Mouse (Mus musculus) kidney, embryonic 15.5 days (tissue): Measurements from ENCODE around the gene Chrnd. TPM values are rescaled to one million over a fixed set of nuclear protein-coding genes. Genes with fewer than 3 reads are reported as not detected.

Experiments
- ATAC-seq: fragments of 200-750 bp; cut with Nextera tagmentation; replicated peaks from 2 replicates; pipeline ENCODE4 v1.8.0; 2017; ENCODE audit warnings: moderate TSS enrichment; ENCODE audit not compliant: low FRiP score
- H3K27ac ChIP-seq: fragments of 300-500 bp; sonication (generic); 2 replicates; pipeline ENCODE4 v1.5.1; 2015; ENCODE audit warnings: mild to moderate bottlenecking, inconsistent platforms
- H3K27me3 ChIP-seq: fragments of 300-500 bp; sonication (generic); 2 replicates; pipeline ENCODE4 v1.6.1; 2015; ENCODE audit warnings: inconsistent platforms
- H3K36me3 ChIP-seq: fragments of 300-500 bp; sonication (generic); 2 replicates; pipeline ENCODE4 v1.6.1; 2015; ENCODE audit warnings: inconsistent platforms
- H3K4me1 ChIP-seq: fragments of 300-500 bp; sonication (generic); 2 replicates; pipeline ENCODE4 v1.6.1; 2015; ENCODE audit warnings: inconsistent platforms
- H3K4me2 ChIP-seq: fragments of 300-500 bp; sonication (generic); 2 replicates; pipeline ENCODE4 v1.6.1; 2015; ENCODE audit warnings: moderate library complexity, mild to moderate bottlenecking, inconsistent platforms
- H3K4me3 ChIP-seq: fragments of 300-500 bp; sonication (generic); replicated peaks from 2 replicates; pipeline ENCODE4 v1.5.1; 2015; ENCODE audit warnings: mild to moderate bottlenecking, inconsistent platforms
- H3K9ac ChIP-seq: fragments of 300-500 bp; sonication (generic); 2 replicates; pipeline ENCODE4 v1.6.1; 2015; ENCODE audit warnings: mild to moderate bottlenecking, inconsistent platforms
- H3K9me3 ChIP-seq: fragments of 300-500 bp; sonication (generic); replicated peaks from 2 replicates; pipeline ENCODE4 v1.6.1; 2016; ENCODE audit warnings: inconsistent platforms
- WGBS: fragments of 180-500 bp; shearing (Covaris S2); methylation state at CpG from one replicate; pipeline ENCODE4 v1.1.7; 2015; ENCODE audit warnings: mixed read lengths; 5-methylcytosine and 5-hydroxymethylcytosine counted together
- polyA plus RNA-seq: library from polyadenylated mRNA; unstranded; fragments of >200 nt; fragmentation: Nextera tagmentation; extraction: Ambion mirVana; gene quantifications from 2 replicates; pipeline ENCODE4 v1.2.1, GENCODE M21; 2015

Chrnd gene
- polyA plus RNA-seq, 1 experiment from 2014 or later, result 1.1 TPM

DNA sequence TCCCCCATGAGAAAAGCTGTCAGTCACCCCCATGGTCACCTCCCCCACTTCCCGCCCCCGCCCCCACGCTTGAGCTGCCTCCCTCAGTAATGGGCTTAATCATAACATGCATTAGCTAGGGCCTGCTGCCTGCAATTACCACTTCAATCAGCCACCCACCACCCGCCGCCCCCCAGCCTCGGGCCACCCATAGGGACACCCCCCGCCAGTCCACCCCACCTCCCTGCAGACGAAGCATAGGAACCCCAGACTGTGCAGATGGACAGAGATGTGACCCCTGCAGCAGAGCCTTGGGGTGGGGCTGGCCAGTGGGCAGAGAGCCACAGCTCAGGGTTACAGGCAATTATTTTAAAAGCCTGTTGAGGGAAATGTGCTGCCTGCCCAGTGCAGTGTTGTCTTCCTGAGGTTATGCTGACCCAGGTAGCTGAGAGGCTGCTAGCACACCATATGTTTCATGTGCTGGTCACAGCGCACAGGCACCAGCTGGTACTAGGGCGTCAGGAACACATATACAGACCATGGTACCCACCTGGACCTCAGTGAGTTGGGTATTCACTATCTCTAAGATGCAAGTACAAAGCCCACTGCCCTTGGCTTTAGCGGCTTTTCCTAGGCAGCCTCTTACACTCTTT, 26.1 kb upstream of the Chrnd start:
- 0 out of 2 replicates have a peak, but pooled peaks have one; percentile 36 for ATAC-seq
- no peak overlapping the region for H3K4me3 ChIP-seq
- no peak overlapping the region for H3K27ac ChIP-seq
- no peak overlapping the region for H3K9ac ChIP-seq
- no peaks in the 10 kb centered on the region for H3K36me3 ChIP-seq
- no peaks in the 10 kb centered on the region for H3K9me3 ChIP-seq
- no peak overlapping the region for H3K4me2 ChIP-seq
- H3K27me3 ChIP-seq, result peaks cover 90% of the 10 kb centered on the region
- peaks cover 6% of the 10 kb centered on the region for H3K4me1 ChIP-seq
- 22% methylated on average over 11 of the region's 11 CpGs for WGBS

DNA sequence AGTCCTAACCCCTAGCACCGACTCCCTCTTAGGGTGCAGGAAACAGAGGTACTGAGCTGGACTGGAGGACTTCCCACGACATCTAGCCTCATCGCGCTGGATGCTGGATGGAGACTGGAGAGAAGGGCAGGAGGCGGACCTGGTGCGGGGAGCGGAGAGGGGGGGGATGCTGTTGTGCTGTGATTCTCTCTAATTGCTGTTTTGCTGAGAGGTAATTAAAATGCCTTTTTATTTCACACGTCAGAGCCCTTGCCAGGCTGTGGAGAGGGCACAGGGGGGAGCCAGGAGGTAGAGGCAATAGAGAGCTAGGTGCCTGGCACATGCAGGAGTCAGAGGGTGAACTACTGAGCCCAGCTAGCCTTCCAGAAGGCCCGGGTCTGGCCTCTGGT, 25.6 kb upstream of the Chrnd start:
- WGBS, result 37% methylated on average over 9 of the region's 9 CpGs
- no peak overlapping the region for H3K4me2 ChIP-seq
- no peak overlapping the region for H3K9ac ChIP-seq
- ATAC-seq, result no peak
- H3K27me3 ChIP-seq, result peaks cover 93% of the 10 kb centered on the region
- H3K4me1 ChIP-seq, result peaks cover 8% of the 10 kb centered on the region
- no peak overlapping the region for H3K4me3 ChIP-seq
- H3K9me3 ChIP-seq, result no peaks in the 10 kb centered on the region
- no peaks in the 10 kb centered on the region for H3K36me3 ChIP-seq
- H3K27ac ChIP-seq, result no peak overlapping the region

DNA sequence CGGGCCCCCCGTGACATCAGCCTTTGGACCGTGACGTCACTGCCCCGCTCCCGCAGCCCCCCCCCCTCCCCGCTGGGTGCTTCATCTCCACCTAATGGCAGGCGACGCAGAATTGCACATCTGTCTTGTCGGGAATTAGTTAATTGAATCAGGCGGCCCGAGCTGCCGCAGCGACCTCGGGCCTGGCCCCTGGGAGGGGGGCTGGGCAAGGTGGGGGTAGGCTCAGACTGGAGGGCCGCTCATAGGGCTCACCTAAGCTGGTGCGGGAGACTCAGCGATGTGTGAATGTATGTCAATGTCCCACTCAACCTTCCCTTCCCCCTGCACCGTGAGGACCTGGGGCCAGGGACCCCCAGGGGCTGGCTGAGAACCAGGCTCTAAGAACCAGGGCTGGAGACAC, 19.9 kb upstream of the Chrnd start:
- ATAC-seq, result no peak
- H3K9me3 ChIP-seq, result no peaks in the 10 kb centered on the region
- peaks cover 29% of the 10 kb centered on the region for H3K4me1 ChIP-seq
- no peak overlapping the region for H3K4me3 ChIP-seq
- H3K27ac ChIP-seq, result no peak overlapping the region
- WGBS, result 9% methylated on average over 18 of the region's 19 CpGs
- no peaks in the 10 kb centered on the region for H3K36me3 ChIP-seq
- peaks cover 85% of the 10 kb centered on the region for H3K27me3 ChIP-seq
- H3K9ac ChIP-seq, result no peak overlapping the region
- peak overlapping the region; percentile 33 for H3K4me2 ChIP-seq

DNA sequence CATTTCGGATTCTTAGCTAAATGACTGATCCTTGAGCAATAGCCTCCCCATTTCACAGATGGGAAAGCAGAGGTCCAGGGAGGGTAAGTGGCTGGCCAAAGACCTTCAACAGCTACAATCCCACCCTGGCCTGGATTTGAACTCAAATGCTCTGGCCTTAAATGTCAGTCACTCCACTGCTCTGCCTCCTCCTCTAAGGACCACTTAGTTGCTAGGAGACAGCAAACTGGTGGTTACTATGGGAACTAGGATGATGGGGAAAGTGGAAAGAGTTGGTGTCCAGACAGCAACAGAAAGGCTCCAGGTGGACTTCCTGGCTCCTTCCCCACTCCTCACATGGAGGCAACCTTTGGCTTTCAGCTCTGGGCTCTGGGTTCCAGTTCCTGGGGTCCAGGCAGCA, 19.1 kb upstream of the Chrnd start:
- no peaks in the 10 kb centered on the region for H3K9me3 ChIP-seq
- peaks cover 38% of the 10 kb centered on the region for H3K4me1 ChIP-seq
- no peak overlapping the region for H3K9ac ChIP-seq
- no peak overlapping the region for H3K27ac ChIP-seq
- H3K27me3 ChIP-seq, result peaks cover 77% of the 10 kb centered on the region
- no peak overlapping the region for H3K4me3 ChIP-seq
- ATAC-seq, result no peak
- H3K4me2 ChIP-seq, result no peak overlapping the region
- H3K36me3 ChIP-seq, result no peaks in the 10 kb centered on the region
- 96% methylated on average over 1 of the region's 1 CpGs for WGBS

DNA sequence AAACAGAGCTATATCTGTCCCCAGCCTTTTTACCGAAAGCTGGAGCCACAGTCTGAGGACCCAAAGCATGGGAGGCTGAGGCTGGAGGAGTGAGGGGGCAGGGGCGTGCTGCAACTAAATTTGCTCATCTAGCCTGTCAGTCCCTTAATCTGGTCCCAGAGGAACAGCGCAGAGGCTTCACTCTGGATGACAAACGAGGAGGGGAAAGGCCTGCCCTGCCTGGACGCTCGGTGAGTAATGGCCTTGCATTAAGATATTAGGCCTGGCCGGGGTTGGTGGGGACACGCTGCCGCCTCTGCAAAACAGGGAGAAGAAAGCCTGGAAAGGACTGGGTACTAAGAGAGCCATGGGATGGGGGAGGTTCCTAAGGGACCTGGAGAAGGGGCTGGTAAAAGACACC, 18.1 kb upstream of the Chrnd start:
- Histone ChIP-seq H3K27ac (no peak overlapping the region), H3K27me3 (peaks cover 70% of the 10 kb centered on the region), H3K9me3 (no peaks in the 10 kb centered on the region), H3K4me3 (no peak overlapping the region), H3K36me3 (no peaks in the 10 kb centered on the region), H3K9ac (no peak overlapping the region), H3K4me2 (no peak overlapping the region), H3K4me1 (peaks cover 39% of the 10 kb centered on the region)
- no peak for ATAC-seq
- 40% methylated on average over 9 of the region's 9 CpGs for WGBS

DNA sequence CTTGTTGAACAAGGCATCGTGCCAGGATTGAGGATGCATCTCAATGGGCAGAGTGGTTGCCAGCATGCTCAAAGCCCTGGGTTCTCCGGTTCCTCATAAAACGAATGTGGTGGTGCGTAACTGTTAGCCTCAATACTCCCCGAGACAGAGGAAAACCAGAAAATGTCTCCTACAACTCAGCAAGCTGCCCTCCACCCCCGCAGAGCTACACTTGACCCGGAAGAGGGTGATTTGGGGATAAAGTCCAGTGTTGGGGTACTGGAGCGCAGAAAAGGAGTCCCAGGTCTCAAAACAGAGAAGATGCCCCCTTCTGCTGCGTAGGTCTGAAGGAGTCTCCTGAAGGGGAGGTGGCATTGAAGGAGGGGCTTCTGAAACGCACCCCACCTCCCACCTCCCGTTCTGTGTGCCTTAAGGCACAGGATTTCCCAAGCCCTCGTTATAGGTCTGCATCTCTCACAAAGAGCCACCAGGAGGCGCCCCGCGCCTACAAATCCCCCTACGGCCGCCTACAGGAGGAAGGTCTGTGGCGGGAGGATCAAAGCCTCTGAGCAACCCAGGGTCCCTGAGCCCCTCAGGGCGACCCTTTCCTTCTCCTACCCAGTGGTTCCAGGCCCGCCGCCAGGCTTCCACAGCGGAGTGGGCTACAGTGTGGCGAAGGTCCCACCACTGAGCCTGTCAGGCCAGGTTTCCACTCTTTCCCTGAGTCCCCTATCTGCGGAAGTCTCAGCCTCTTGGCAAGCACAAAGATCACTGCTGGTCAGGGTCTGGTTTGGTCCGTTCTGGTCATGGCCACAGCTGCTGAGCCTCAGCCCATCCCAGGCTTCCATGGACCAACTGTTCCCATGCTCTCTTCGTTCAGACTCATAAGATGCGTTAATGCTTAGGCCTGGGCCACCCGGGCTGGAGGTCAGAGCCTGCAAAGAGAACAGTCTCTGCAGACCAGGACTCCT, 16.1 kb upstream of the Chrnd start:
- Histone ChIP-seq H3K4me1 (peaks cover 39% of the 10 kb centered on the region), H3K36me3 (no peaks in the 10 kb centered on the region), H3K4me2 (peak overlapping the region; percentile 45), H3K27me3 (peaks cover 53% of the 10 kb centered on the region), H3K9ac (no peak overlapping the region), H3K9me3 (no peaks in the 10 kb centered on the region), H3K4me3 (no peak overlapping the region), H3K27ac (no peak overlapping the region)
- WGBS, result 21% methylated on average over 28 of the region's 28 CpGs
- ATAC-seq, result peak; percentile 23; the same call in 1 of the 2 replicates

DNA sequence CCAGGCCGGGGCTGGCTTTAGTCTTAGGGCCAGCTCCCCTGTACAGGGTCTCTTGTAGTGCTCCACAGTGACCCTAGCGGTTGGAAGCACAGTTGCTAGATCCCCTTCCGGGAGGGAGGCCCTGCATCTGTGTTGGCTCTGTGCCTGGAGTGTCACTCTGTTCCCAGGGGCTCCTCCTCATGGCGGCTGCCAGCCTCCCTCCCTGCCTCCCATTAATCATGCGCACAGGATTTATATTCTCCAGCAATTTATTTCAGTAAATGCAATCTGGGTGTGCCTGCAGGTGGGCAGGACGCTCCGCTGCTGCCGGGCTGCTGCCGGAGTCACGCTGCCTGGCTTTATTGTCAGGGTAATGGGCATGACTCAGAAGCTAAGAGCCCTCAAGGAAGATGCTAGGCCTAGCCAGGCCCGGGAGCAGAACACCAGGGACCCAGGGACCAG, 14.5 kb upstream of the Chrnd start:
- no peak overlapping the region for H3K27ac ChIP-seq
- H3K27me3 ChIP-seq, result peaks cover 44% of the 10 kb centered on the region
- H3K9me3 ChIP-seq, result no peaks in the 10 kb centered on the region
- peaks cover 28% of the 10 kb centered on the region for H3K4me1 ChIP-seq
- H3K36me3 ChIP-seq, result no peaks in the 10 kb centered on the region
- peak overlapping the region; percentile 33 for H3K4me2 ChIP-seq
- ATAC-seq, result peak; percentile 83
- WGBS, result 3% methylated on average over 11 of the region's 11 CpGs
- H3K9ac ChIP-seq, result no peak overlapping the region
- H3K4me3 ChIP-seq, result no peak overlapping the region

DNA sequence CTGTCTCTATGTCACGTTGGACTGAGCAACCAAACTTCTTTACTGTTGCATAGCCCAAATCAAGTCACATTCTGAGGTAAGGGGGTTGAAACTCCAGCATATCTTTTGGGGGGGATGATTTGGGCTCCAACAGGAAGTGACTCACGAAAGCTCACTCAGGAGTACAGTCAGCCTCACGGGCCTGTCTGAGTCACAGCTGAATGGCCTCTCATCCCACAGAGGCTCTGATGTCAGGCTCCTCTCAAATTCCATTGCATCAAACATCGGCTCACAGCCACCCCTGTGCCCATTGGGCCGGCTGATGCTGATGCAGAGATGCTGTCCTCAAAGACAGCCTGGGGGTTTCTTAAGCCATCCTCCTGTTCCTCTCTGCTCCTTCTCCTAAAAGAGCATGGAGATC, 9.5 kb upstream of the Chrnd start:
- 23% methylated on average over 5 of the region's 5 CpGs for WGBS
- no peaks in the 10 kb centered on the region for H3K36me3 ChIP-seq
- no peak overlapping the region for H3K9ac ChIP-seq
- no peak for ATAC-seq
- H3K27ac ChIP-seq, result no peak overlapping the region
- no peaks in the 10 kb centered on the region for H3K9me3 ChIP-seq
- H3K4me1 ChIP-seq, result peaks cover 30% of the 10 kb centered on the region
- no peak overlapping the region for H3K4me3 ChIP-seq
- H3K4me2 ChIP-seq, result no peak overlapping the region
- H3K27me3 ChIP-seq, result peaks cover 59% of the 10 kb centered on the region

DNA sequence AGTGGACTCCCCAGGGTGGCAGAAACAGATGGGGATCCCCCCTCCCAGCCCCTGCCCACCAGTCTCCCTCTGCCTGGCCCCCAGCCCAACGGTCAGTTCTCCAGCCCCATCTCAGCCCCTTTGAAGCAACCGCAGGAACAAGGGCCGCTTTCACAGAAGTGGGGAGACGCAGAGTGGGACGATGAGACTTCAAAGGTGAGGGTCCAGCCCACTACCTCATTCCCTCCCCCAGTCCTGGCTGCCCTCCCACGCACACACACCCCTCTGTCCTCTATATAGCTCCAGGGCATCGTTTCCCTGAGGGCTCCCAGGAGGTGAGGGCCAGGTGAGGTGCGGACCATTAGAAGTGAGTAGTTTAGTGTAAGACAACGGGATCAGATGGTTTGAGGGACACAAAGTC, 7.4 kb upstream of the Chrnd start, which contains the start of gene Prss56:
TSS of gene Prss56 (plus strand) at position 301 of the 400 bp plus-strand sequence.
- Histone ChIP-seq H3K36me3 (no peaks in the 10 kb centered on the region), H3K27ac (no peak within 1 kb of the TSS), H3K4me3 (no peak within 1 kb of the TSS), H3K9ac (no peak within 1 kb of the TSS), H3K27me3 (peaks cover 74% of the 10 kb centered on the region), H3K4me1 (peaks cover 36% of the 10 kb centered on the region), H3K4me2 (no peak within 1 kb of the TSS), H3K9me3 (no peaks in the 10 kb centered on the region)
- 26% methylated on average over 9 of the region's 9 CpGs for WGBS
- ATAC-seq, result no peak

DNA sequence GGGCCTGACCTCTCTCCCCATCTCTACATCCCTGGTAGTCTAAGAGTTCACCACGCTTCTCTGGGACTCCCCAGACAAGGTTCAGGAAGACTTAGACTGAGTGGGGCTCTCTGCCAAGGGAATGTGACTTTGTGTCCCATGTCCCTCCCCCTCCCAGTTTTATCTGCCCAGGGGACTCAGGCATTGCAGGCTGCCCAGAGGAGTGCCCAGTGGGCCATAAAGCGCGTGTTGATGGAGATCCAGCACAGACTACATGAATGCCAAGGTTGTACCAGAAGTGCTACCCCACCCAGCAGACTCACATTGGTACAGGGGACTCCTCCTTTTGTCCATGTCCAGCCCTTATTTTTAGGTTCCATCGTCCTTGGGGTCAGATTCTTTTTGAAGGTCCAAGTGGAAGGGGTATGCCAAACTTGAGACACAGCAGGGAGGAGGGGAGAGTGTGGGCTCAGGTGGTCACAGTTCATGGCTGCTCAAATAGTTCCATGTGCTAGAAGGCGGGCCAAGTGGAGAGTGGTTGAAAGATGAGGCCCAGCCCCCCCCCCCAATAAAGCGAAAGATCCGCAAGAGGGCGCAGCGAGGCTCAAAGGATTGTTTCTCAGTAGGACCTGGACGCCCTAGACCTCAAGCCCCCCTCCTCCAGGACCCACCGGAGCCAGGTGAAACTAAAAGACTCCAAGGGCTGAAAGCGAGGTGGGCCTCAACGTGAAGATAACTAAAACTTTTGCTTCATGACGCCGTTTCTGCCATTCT, 6.2 kb upstream of the Chrnd start:
- ATAC-seq, result no peak
- peak overlapping the region; percentile 45 for H3K4me2 ChIP-seq

DNA sequence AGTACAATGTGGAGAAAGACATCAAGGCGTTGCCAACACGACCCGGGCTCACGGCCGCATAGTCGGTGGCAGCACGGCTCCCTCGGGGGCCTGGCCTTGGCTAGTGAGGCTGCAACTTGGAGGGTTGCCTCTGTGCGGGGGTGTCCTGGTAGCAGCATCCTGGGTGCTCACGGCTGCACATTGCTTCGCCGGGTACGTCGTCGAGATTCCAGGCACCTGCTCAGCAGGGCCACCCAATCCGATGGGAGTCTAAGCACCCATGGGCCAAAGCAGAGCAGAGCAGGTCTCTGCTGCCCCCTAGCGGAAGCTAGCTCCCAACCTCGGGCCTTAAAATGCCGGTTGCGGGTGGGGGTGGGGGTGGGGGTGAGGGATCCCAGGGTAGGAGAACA, 5.7 kb upstream of the Chrnd start:
- Histone ChIP-seq H3K4me1 (peaks cover 36% of the 10 kb centered on the region), H3K4me3 (peak overlapping the region; percentile 13; the same call in 1 of the 2 replicates), H3K27ac (no peak overlapping the region), H3K36me3 (no peaks in the 10 kb centered on the region), H3K9ac (no peak overlapping the region), H3K4me2 (peak overlapping the region; percentile 45), H3K9me3 (no peaks in the 10 kb centered on the region), H3K27me3 (peaks cover 90% of the 10 kb centered on the region)
- ATAC-seq, result no peak
- 11% methylated on average over 20 of the region's 20 CpGs for WGBS

More for the DNA sequence above, 6.2 kb upstream of the Chrnd start:
- peaks cover 36% of the 10 kb centered on the region for H3K4me1 ChIP-seq
- no peak overlapping the region for H3K27ac ChIP-seq
- no peak overlapping the region for H3K9ac ChIP-seq
- H3K27me3 ChIP-seq, result peaks cover 85% of the 10 kb centered on the region
- no peaks in the 10 kb centered on the region for H3K36me3 ChIP-seq
- peak overlapping the region; percentile 13; the same call in 1 of the 2 replicates for H3K4me3 ChIP-seq
- WGBS, result 28% methylated on average over 15 of the region's 15 CpGs
- no peaks in the 10 kb centered on the region for H3K9me3 ChIP-seq
